Mouse (Mus musculus): ENCODE data around the gene Polr2j. TPM values are rescaled to one million over a fixed set of nuclear protein-coding genes. Genes with fewer than 3 reads are reported as not detected.
"Not testable (repeated sequence)": the region's sequence is repeated elsewhere in the genome, so short reads cannot be mapped to it uniquely, and the experiment has no call there.

Gene Polr2j
- polyA plus RNA-seq, 1 experiment from 2014 or later, result 270 TPM

DNA sequence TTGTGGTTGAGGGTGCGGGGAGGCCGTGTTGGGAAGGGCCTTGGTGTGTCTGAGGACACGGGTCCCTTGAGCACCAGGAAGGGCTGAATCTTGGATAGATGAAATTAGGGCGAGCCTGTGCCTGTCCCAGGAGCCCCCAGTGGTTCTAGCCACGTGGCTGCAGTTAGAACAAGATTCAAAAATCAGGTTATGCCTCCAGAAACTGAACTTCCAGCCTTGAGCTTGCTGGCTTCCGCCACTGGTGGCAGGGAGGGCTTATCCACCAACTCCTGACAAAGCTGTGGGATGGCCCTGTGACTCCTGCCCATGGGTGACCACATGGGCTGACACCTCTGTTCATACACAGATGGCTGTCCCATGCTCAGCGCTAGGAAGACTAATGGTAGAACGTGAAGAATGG lies 31.3 kb downstream of the Polr2j start:
- no peak overlapping the region for H3K4me2 ChIP-seq (replicated peaks; ENCODE audit: low read depth, low read length)
- no peak for ATAC-seq (ENCODE audit: low FRiP score, low TSS enrichment)
- no peaks in the 10 kb centered on the region for H3K4me1 ChIP-seq (ENCODE audit: control insufficient read depth, insufficient read depth, low read length)
- no peak overlapping the region for H3K4me3 ChIP-seq (ENCODE audit: low read length)
- no peaks in the 10 kb centered on the region for H3K27me3 ChIP-seq (ENCODE audit: control insufficient read depth, insufficient read depth, low read length)
- H3K27ac ChIP-seq (ENCODE audit: low read depth, low read length), result no peak overlapping the region
- no peak overlapping the region for H3K9ac ChIP-seq (ENCODE audit: low read depth, low read length)
- 0 out of 2 replicates have a peak, but pooled peaks cover 4% of the 10 kb centered on the region for H3K9me3 ChIP-seq (ENCODE audit: control insufficient read depth, low read length)
- 77% methylated on average over 8 of the region's 8 CpGs for WGBS
- no peaks in the 10 kb centered on the region for H3K36me3 ChIP-seq (ENCODE audit: control insufficient read depth, insufficient read depth, low read length)

DNA sequence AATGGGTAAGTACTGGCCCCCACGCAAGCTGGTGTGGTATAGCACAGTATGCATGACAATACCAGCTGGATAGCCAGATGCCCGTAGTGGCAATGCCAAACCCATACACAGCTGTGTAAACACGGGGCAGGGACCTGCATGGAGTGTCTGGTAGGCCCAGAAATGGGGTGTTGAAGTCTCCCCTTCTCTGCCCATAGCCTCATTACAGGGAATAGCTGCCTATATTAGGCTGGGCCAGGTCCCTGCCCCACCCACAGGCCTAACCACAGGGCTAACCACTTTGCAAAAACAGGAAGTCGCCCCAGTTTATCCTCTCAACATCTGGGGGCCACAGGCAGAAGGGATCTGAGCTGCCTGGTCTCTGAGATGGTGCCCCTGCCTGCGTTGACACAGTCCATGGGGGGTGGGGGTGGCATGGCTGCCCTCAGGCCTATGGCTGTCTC lies 32.7 kb downstream of the Polr2j start:
- H3K4me1 ChIP-seq (ENCODE audit: control insufficient read depth, insufficient read depth, low read length); H3K27ac ChIP-seq (ENCODE audit: low read depth, low read length); H3K27me3 ChIP-seq (ENCODE audit: control insufficient read depth, insufficient read depth, low read length); H3K4me3 ChIP-seq (ENCODE audit: low read length); ATAC-seq (ENCODE audit: low FRiP score, low TSS enrichment); H3K9ac ChIP-seq (ENCODE audit: low read depth, low read length); H3K9me3 ChIP-seq (ENCODE audit: control insufficient read depth, low read length); H3K4me2 ChIP-seq (replicated peaks; ENCODE audit: low read depth, low read length); H3K36me3 ChIP-seq (ENCODE audit: control insufficient read depth, insufficient read depth, low read length): not testable (repeated sequence)
- WGBS, result 66% methylated on average over 5 of the region's 5 CpGs

DNA sequence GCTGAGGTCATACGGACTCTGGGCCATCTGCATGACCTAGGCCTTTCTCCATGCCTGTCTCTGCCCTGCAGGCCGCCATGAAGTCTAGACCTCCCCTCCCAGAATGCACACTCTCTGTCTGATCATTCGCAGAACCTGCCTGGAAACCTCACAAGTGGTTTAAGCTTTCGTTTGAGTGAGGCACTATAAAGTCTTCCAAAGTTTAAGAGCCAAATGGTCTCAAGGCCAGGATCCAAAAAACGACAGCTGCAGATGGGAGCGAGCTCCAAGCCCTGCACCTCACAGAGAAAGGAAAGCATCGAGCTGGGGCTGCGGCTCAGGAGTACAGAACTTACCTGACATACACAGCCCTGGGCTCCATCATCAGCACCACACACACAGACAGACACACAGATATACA lies 35.9 kb downstream of the Polr2j start:
- H3K36me3 ChIP-seq (ENCODE audit: control insufficient read depth, insufficient read depth, low read length), result no peaks in the 10 kb centered on the region
- WGBS, result 63% methylated on average over 8 of the region's 8 CpGs
- no peak overlapping the region for H3K27ac ChIP-seq (ENCODE audit: low read depth, low read length)
- H3K4me2 ChIP-seq (replicated peaks; ENCODE audit: low read depth, low read length), result no peak overlapping the region
- no peaks in the 10 kb centered on the region for H3K4me1 ChIP-seq (ENCODE audit: control insufficient read depth, insufficient read depth, low read length)
- no peak for ATAC-seq (ENCODE audit: low FRiP score, low TSS enrichment)
- no peak overlapping the region for H3K9ac ChIP-seq (ENCODE audit: low read depth, low read length)
- no peaks in the 10 kb centered on the region for H3K9me3 ChIP-seq (ENCODE audit: control insufficient read depth, low read length)
- no peaks in the 10 kb centered on the region for H3K27me3 ChIP-seq (ENCODE audit: control insufficient read depth, insufficient read depth, low read length)
- H3K4me3 ChIP-seq (ENCODE audit: low read length), result no peak overlapping the region

DNA sequence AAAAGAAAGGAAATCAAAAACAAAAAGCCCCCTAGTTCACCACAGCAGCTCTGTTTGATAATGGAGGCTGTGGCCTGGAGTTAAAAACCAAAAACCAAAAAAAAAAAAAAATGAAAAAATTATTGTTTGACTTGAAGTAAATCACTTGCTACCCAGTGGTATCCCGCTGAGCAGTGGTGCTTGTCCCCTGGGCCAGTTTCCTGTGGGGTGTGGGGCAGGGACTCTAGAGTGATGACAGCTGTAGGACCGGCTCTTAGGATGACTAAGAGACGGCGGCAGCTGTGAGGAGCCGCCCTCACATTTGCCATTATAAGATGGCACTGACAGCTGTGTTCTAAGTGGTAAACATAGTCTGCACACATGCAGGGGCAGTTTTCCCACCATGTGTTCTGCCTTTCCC lies 39.0 kb downstream of the Polr2j start:
- WGBS, result 79% methylated on average over 5 of the region's 5 CpGs
- H3K36me3 ChIP-seq (ENCODE audit: control insufficient read depth, insufficient read depth, low read length), result no peaks in the 10 kb centered on the region
- H3K27me3 ChIP-seq (ENCODE audit: control insufficient read depth, insufficient read depth, low read length), result no peaks in the 10 kb centered on the region
- no peak overlapping the region for H3K27ac ChIP-seq (ENCODE audit: low read depth, low read length)
- no peaks in the 10 kb centered on the region for H3K4me1 ChIP-seq (ENCODE audit: control insufficient read depth, insufficient read depth, low read length)
- H3K9ac ChIP-seq (ENCODE audit: low read depth, low read length), result no peak overlapping the region
- H3K4me2 ChIP-seq (replicated peaks; ENCODE audit: low read depth, low read length), result no peak overlapping the region
- ATAC-seq (ENCODE audit: low FRiP score, low TSS enrichment), result no peak
- H3K4me3 ChIP-seq (ENCODE audit: low read length), result no peak overlapping the region
- no peaks in the 10 kb centered on the region for H3K9me3 ChIP-seq (ENCODE audit: control insufficient read depth, low read length)

DNA sequence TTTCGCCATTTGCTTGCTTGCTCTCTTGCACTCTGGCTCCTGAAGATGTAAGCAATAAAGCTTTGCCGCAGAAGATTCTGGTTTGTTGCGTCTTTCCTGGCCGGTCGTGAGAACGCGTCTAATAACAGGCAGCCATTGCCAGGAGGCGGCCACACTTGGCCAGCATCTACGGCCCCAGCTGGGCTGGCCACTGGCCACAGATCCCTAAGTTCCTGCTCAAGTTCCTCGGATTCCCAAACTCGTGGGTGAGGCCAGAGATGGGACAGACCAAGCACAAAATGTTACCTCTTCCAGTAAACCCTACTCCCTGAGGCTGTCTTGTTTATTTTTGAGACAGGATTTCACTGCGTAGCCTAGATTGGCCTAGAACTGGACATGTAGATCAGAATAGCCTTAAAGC lies 43.7 kb downstream of the Polr2j start:
- H3K27me3 ChIP-seq (ENCODE audit: control insufficient read depth, insufficient read depth, low read length); ATAC-seq (ENCODE audit: low FRiP score, low TSS enrichment); H3K4me2 ChIP-seq (replicated peaks; ENCODE audit: low read depth, low read length); H3K27ac ChIP-seq (ENCODE audit: low read depth, low read length); H3K4me1 ChIP-seq (ENCODE audit: control insufficient read depth, insufficient read depth, low read length); H3K9me3 ChIP-seq (ENCODE audit: control insufficient read depth, low read length); H3K36me3 ChIP-seq (ENCODE audit: control insufficient read depth, insufficient read depth, low read length); H3K9ac ChIP-seq (ENCODE audit: low read depth, low read length); H3K4me3 ChIP-seq (ENCODE audit: low read length): not testable (repeated sequence)
- WGBS, result 88% methylated on average over 10 of the region's 12 CpGs

DNA sequence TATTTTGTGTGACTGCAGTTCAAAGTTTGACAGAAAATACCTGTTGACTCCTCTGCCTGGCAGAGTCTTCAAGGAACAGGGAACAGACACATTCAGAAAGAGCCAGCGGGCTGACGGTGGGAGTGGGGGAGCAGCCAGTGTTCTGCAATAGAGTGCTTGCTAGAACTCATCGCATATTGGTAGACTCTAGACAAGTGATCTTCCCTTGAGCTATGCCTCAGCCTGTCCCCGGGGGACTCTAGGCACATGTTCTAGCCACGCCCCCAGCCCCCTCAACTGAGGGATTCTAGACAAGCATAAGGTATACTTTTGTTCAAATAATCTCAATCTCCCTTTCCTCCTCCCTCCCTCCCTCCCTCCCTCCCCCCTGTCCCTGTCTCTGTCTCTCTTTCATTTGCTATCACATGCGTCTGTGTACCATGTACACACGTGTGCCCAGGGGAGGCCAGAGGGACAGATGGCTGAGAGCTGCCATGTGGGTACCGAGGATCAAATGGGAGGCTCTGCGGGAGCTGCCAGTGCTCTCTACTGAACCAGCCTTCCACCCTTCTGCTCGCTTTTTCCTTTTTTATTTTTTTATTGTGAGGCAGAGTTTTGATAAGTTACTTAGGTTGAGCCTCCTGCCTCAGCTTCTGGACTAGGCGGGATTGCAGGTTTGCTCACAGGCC lies 47.5 kb downstream of the Polr2j start:
- Histone ChIP-seq H3K4me2 (replicated peaks; ENCODE audit: low read depth, low read length) (no peak overlapping the region), H3K36me3 (ENCODE audit: control insufficient read depth, insufficient read depth, low read length) (no peaks in the 10 kb centered on the region), H3K9ac (ENCODE audit: low read depth, low read length) (no peak overlapping the region), H3K4me1 (ENCODE audit: control insufficient read depth, insufficient read depth, low read length) (no peaks in the 10 kb centered on the region), H3K9me3 (ENCODE audit: control insufficient read depth, low read length) (no peaks in the 10 kb centered on the region), H3K4me3 (ENCODE audit: low read length) (no peak overlapping the region), H3K27me3 (ENCODE audit: control insufficient read depth, insufficient read depth, low read length) (no peaks in the 10 kb centered on the region), H3K27ac (ENCODE audit: low read depth, low read length) (no peak overlapping the region)
- ATAC-seq (ENCODE audit: low FRiP score, low TSS enrichment), result no peak
- 86% methylated on average over 11 of the region's 11 CpGs for WGBS

DNA sequence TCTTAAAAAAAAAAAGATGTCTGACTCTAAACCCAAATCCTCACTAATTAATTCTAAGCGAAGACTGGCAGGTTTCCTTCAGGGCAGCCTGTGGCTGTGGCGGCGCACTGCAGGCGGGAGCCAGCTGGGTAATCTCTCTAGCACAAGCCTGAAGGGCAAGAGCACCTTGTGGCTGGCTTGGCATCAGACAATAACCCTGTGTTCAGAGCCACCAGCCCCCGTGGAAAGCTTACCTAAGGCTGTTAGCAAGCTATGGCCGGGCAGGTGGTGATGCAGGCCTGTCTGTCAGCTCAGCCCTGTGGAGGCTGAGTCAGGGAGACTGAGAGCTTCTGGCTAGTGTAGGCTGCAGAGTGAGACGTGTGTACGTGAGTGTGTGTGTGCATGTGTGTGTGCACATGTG lies 48.8 kb downstream of the Polr2j start:
- no peak overlapping the region for H3K9ac ChIP-seq (ENCODE audit: low read depth, low read length)
- WGBS, result 83% methylated on average over 8 of the region's 8 CpGs

DNA sequence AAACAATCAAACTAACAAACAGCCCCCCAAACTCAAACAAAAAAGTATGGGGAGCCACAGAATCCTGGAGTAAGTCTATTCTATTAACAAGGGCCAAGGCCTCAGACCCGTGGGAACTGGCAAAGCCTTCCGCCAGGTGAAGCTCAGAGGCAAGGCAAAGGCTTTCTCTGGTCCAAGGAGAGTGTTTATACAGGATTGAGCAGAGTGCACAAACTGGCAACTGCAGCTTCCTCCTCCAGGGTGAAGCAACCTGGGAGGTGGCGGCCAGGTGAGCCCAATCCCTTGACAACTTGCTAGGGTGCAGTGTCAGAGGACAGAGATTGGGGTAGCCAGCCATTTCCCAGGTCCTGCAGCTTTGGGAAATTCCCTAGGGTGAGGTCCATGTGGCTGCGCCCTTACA lies 50.9 kb downstream of the Polr2j start:
- no peak overlapping the region for H3K4me2 ChIP-seq (replicated peaks; ENCODE audit: low read depth, low read length)
- no peak overlapping the region for H3K4me3 ChIP-seq (ENCODE audit: low read length)
- peaks cover 13% of the 10 kb centered on the region; the same call in 1 of the 2 replicates for H3K4me1 ChIP-seq (ENCODE audit: control insufficient read depth, insufficient read depth, low read length)
- H3K27ac ChIP-seq (ENCODE audit: low read depth, low read length), result no peak overlapping the region
- no peaks in the 10 kb centered on the region for H3K27me3 ChIP-seq (ENCODE audit: control insufficient read depth, insufficient read depth, low read length)
- WGBS, result 92% methylated on average over 4 of the region's 4 CpGs
- H3K36me3 ChIP-seq (ENCODE audit: control insufficient read depth, insufficient read depth, low read length), result no peaks in the 10 kb centered on the region
- ATAC-seq (ENCODE audit: low FRiP score, low TSS enrichment), result no peak
- no peak overlapping the region for H3K9ac ChIP-seq (ENCODE audit: low read depth, low read length)
- no peaks in the 10 kb centered on the region for H3K9me3 ChIP-seq (ENCODE audit: control insufficient read depth, low read length)

More for the DNA sequence above, 48.8 kb downstream of the Polr2j start:
- Histone ChIP-seq H3K9me3 (ENCODE audit: control insufficient read depth, low read length) (no peaks in the 10 kb centered on the region), H3K4me3 (ENCODE audit: low read length) (no peak overlapping the region), H3K27ac (ENCODE audit: low read depth, low read length) (no peak overlapping the region), H3K4me1 (ENCODE audit: control insufficient read depth, insufficient read depth, low read length) (0 out of 2 replicates have a peak, but pooled peaks cover 4% of the 10 kb centered on the region), H3K36me3 (ENCODE audit: control insufficient read depth, insufficient read depth, low read length) (no peaks in the 10 kb centered on the region), H3K27me3 (ENCODE audit: control insufficient read depth, insufficient read depth, low read length) (no peaks in the 10 kb centered on the region), H3K4me2 (replicated peaks; ENCODE audit: low read depth, low read length) (no peak overlapping the region)
- no peak for ATAC-seq (ENCODE audit: low FRiP score, low TSS enrichment)

DNA sequence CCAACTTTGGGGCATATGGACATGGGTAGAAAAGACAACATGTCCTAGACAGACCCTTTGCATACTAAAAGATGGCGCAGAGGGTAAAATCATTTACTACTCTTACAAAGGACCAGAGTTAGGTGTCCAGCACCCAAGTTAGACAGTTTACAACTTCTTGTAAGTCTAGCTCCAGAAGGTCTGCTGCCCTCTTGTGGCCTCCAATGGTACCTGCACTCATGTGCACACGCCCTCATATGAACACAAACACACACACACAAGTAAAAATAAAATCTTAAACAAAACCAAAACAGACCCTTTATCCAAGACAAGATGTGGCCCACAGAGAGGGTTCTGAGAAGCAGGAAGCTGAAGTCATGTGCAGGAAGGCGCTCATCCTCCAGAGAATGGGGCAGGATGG lies 51.6 kb downstream of the Polr2j start:
- Histone ChIP-seq H3K27ac (ENCODE audit: low read depth, low read length) (no peak overlapping the region), H3K9ac (ENCODE audit: low read depth, low read length) (no peak overlapping the region), H3K36me3 (ENCODE audit: control insufficient read depth, insufficient read depth, low read length) (no peaks in the 10 kb centered on the region), H3K4me2 (replicated peaks; ENCODE audit: low read depth, low read length) (no peak overlapping the region), H3K4me1 (ENCODE audit: control insufficient read depth, insufficient read depth, low read length) (peaks cover 13% of the 10 kb centered on the region; the same call in 1 of the 2 replicates), H3K4me3 (ENCODE audit: low read length) (no peak overlapping the region), H3K9me3 (ENCODE audit: control insufficient read depth, low read length) (no peaks in the 10 kb centered on the region), H3K27me3 (ENCODE audit: control insufficient read depth, insufficient read depth, low read length) (no peaks in the 10 kb centered on the region)
- 88% methylated on average over 3 of the region's 3 CpGs for WGBS
- no peak for ATAC-seq (ENCODE audit: low FRiP score, low TSS enrichment)
